Mouse (Mus musculus): Measurements from ENCODE around the gene Abca14.

The Abca14 gene

DNA sequence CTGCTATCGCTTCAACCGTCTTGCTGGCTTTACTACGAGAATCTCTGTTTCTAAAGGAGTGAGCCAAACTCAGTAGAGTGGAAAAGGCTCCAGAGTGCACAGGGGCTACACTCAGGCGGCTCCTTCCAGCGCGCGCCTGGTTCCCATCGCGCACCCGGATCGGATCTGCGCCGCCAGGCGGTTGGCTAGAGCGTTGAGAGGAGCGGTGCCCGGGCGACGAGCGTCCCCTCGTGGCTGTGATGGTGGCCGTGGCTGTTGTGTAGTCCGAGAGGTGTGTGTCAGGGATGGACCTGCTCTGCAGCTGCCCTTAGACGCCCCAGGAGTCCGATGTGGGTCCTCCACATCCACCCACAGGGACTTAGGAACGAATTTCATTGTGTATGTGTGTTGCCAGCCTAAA is at the start of gene Abca14:
Abca14 (plus strand) TSS at position 173 of the 400 bp plus-strand sequence.
- peak; percentile 83 for DNase-seq (ENCODE audit: low read depth, low spot score)

DNA sequence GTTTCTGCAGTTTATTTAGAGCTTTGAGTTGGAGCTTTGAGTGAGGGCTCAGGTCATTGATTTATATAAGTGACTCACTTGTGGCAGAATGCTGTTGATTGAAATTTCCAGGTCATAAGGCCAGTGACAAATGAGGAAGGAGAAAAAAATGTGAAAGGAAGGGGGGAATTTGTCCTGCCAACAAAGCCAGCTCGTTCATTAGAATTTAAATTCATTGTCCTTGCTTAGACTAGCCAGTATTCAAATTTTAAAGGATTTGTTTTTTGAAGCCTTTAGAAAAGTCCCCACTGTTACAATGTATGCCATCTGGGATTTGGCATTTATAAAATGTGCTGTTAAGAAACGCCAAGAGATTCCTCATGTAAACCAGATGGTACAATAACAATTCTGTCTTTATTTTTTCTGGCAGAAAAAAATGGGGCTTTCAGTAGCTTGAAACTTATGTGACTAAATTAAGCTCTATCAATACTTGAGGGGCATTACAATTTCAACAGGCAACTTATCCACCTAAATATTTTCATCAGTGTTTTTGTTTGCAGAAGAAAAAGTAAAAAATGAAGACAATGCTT is 46.8 kb upstream of the Abca14 start:
- peak; percentile 89 for DNase-seq (ENCODE audit: low read depth, low spot score)

DNA sequence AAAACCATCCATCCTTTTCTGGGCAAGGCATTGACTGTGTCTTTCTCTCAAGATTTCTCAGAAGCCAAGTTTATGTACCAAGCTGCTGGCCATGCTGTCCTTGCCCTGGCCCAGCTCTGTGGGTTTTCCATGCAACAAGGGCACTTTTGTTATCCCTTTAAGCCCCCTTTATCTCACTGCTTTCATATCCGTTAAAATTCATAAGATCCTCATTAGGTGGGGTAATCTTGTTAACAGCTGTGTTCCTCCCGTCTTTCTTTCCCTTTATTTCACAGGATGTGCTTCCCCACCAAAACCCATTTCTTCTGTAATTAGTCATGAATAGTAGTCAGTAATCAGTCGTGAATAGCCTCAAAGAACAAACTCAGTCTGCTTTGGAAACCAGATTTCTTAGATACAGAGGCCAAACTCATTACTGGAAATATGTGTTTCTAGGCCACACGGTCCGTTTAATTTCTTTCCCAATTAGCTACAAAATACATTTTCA is 46.1 kb upstream of the Abca14 start:
- peak; percentile 21 for DNase-seq (ENCODE audit: low read depth, low spot score)

DNA sequence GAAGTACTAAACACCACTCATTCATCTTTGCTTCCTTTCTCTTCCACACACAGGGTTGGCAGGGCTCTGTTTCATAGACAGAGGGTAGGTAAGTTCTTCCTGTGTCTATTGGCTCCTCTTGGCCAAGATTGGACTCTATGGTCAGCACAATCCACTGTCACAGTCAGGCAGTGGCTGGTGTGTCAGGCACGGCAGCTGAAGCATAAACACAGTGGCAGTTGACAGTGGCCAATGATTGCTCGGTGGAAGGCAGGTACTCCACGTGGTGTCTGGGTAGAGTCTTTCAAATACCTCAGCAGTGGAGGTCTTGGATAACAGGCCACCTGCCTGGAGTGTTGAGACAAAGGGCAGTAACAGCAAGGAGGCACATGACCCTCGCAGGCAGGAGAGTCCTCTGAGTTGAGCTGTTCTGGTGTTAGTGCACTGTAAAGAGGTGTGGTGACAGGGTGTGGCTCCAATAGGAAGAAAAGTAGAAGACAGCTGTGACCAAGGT is 45.6 kb upstream of the Abca14 start:
- DNase-seq (ENCODE audit: low read depth, low spot score): no peak

DNA sequence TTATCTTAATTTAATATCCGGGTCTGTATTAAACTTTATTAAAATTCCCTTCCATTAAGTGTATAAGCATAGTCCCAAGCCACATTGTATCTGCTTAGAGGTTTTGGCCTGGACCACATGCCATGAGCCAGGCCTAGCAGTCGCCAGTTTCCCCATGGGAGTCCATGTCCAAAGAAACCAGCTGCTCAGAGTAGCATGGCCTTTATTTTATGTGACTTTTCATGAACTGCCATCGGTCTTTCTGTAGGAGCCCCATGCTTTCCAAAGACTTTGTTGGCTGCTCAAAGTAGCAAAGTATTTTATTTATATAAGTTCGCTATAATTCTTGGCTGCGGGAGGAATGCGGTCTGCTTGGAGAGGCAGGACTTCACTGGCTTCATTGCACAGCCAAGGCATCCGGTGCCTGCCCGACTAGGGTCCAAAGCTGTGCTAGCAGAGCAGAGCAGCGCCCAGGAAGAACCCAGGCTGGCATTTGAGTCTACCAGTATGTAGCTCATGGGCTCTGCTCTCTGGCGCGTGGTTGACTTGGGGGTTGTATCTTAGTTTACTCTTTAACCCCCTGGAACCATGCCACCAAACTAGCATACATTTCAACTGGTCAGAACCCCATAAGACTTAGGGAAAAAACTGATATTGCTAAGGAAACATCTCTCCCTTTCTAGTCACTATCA is 40.0 kb upstream of the Abca14 start:
- no peak for DNase-seq (ENCODE audit: low read depth, low spot score)

DNA sequence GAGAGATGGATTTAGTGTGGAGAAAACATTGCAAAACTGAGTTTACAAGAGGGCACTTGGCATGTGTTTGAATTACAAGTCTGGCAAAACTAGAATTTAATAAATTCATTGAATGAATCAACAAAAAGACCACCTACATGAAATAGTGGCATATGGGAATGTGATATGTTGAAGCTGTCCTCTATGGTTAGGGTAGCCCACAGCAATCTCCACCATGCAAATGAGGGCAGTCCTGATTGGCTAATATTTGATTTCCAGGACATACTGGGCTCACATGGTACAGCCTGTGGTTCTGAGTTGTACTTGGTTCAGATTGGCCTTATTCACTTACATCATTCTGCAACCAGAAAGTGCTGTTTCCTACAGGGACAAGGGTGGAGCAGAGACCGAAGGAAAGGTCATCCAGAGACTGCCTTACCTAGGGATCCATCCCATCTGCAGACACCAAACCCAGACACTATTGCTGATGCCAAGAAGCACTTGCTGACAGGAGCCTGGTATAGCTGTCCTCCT is 31.5 kb upstream of the Abca14 start:
- DNase-seq (ENCODE audit: low read depth, low spot score): no peak

DNA sequence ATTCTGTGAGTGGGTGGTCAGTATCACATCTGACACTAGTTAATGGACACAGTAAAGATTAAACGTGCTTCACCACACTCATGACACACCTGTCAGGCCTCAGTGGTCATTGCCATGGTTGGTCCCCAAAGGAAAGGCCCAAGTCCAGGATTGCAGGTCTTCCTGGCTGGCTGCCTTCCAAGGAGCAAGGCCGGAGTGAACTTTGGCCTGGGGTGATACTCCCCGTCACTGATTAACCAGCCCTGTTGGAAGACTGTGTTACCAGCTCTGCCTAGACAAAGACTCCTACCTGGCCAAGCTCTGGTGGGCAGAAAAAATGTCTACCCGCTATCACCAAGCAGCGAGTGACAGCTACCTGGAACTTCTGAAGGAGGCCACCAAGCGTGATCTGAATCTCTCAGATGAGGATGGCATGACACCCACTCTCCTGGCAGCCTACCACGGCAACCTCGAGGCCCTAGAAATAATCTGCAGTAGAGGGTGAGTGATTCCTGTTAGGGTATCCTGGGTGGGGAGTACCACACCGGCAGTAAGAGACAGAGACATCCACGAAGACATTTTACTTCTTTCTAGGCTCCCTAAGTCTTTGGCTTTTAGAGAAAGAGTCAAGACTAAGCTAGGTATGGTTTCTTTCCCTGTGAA is 30.0 kb upstream of the Abca14 start, which contains the start of gene Anks4b:
Anks4b (plus strand) TSS at position 256 of the 642 bp plus-strand sequence.
- DNase-seq (ENCODE audit: low read depth, low spot score): no peak

DNA sequence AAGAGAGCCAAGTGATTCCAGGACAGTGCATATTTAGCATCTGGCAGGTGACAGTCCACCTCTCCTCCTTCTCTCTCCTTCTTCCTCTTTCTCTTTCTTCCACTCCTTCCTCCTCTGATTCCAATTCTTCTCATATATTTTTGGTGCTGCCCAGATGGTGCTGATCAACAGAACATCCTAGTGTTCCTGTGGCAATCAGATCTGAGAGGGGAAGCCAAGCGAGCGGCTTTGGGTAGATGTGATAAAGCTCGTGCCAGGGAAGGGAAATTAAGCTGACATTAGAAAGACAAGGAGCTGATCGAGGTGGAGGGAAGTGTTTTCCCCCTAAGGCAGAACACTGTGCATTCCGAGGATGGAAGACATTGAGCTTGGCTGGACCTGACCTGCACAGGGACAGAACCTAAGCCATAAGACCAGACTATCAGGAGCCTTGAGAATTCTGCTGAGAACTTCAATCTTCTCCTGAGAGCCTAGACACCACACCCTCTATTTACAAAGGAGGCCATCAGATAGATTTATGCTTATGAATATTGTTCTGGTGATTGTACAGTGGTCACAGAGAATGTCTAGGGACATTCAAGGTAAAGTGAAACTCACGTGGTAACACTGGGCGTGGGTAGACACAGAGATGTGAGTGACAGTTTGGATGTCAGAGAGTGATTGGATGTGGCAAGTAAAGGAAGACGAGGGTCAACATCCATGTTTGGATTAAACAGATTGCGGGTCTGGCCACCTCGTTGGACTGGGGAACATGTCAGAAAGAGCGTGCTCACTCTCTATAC is 28.8 kb upstream of the Abca14 start:
- DNase-seq (ENCODE audit: low read depth, low spot score): peak; percentile 62

DNA sequence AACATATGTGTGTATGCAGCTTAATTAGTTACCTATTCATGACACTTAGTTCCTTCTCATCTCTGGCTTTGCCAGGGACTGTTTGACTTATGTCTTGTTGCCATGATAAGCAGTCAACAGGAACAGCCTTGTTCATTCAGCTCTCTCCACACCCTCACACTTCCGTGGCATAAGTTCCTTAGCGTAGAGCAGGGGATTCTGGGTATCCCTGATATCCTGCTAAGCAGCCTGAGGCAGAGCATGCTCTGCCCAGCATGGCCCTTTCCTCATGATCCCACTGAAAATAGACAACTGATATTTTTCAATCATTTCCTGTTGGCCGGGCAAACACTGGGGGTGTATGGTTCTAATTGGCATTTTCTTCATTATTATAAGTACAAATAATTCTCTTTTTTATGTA is 26.1 kb upstream of the Abca14 start:
- DNase-seq (ENCODE audit: low read depth, low spot score): no peak

DNA sequence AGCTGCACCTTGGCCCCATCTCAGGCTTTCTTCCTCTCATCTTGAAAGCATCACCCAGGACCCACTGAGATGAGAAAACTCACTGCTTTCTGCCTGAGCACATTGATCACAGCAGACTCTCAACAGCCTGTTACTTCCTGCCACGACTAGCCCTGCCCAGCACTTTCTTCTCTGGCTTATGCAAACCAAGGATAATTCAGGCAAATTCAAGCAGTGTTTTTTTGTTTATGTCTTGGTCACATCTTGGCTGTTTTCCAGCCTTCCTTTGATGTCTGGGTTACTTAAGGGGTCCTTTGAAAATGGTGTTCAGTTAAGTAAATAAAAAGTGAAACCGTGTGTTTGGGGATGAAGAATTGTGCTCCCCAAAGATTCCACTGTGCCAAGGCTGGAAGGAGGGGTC is 24.8 kb upstream of the Abca14 start:
- no peak for DNase-seq (ENCODE audit: low read depth, low spot score)

DNA sequence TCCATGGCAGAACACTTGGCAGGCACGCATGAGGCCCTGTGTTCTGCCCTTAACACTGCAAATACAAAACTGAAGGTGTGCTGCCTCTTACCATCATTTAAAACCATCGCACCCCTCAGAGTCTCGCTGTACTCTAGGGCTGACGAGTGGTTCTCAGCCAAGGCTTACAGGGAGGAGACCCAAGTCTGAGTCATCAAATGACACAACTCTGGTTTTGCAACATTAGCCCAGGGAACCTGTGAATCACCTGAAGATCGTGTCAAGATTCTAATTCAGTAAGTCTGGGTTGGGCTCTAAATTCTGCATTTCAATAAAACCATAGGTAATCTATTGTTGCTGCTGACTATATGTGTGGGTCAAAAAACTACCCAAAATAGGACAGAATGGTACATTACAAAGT is 23.2 kb upstream of the Abca14 start:
- DNase-seq (ENCODE audit: low read depth, low spot score): peak; percentile 56

DNA sequence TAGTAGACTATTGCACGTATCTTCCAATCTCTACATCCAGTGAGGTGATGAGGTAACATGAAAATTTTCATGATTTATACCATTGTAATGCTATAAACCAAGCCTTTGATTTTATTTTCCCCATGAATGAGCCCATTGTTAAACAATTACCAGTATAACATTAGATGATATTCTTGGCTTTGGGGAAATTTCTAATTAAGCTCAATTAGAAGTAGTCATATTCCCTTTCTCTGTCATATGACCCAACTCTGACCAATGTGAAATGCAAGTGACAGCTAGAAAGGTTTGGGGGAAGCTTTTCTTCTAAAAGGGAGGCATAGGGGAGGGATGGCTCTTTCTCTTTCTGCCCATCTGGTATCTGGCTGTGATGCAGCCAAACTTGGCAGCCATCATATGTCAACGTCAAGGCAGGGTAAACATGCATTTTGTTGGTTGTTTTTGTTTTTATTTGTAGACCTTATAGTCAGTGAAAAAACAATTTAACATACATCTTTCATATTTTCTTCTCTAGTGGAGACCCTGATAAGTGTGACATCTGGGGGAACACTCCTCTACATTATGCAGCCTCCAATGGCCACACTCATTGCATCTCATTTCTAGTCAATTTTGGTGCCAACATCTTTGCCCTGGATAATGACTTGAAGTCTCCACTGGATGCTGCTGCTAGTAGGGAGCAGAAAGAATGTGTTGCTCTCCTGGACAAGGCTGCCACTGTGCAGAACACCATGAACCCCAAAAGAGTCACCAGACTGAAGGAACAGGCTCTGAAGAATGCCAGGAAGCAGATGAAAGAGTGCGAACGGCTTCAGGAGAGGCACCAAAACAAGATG is 22.1 kb upstream of the Abca14 start:
- DNase-seq (ENCODE audit: low read depth, low spot score): peak; percentile 19

DNA sequence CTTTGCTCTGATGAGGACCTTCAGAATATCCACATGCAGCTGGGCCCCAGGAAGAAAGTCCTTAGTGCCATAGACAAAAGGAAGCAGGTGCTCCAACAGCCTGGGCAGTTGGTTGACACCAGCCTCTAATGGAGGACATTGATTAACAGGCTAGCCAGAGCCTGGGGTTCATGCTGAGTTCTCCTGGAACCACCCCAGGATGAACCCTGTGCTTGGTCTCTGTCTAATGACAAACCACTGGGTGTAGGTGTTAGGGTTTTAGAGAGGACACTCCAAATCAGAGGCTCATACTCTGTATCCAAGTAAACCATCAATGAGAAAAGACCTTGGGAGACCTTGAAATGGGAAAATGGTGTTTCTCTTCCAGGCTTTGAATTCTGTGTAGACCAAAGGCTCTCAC is 20.9 kb upstream of the Abca14 start:
- DNase-seq (ENCODE audit: low read depth, low spot score): no peak

DNA sequence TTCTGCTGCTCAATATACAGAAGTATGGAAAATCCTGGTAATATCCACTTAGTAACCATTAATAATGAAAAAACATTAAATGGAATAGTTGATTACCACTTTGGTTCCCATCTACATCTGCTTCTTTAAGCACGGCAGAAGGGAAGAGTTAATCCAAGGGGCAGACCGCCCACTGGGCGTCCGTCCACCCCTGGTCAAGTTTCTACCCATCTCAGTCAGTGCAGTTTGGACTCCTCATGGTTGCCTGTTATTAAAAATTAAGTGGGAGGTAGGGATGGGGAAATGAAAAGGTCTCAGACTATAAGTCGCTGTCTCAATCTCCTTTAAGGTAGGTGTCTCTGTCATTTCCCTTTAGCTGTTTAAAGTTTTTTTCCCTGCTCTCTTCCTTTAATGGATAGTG is 14.8 kb upstream of the Abca14 start:
- no peak for DNase-seq (ENCODE audit: low read depth, low spot score)

DNA sequence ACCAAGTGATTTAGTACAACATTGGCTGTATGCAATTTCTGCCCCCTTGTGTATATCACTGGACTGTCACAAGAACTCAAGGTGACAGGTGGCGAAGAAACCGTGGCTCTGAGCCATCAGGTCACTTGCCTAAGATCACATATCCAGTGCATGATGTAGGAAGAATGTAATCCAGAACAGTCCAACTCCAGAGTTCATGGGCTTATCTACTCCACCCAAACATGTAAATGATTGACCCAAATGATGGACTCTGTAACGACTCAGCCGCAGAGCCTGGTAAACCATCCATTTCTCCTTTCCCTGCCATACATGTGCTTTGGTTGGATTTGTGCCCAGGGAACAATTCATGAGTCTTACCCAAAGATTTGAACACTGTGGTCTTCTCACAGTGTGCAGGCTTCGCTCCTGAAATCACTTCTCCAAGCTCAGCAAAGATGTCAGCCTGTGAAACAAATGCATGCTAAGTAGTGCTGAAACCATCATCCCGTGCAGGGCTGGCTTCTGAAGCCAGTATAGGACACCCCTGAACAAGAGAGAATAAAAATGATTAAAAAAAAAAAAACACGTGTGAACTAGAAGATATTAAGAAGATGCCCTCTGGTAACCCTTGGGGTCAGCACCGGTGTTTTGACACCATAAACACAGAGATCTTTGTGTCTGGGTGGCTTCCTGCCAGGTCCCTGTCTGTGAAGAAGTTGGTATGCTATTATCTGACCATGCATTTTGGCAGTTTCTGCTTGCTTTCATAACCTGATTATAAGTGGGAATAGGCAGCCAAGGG is 14.2 kb upstream of the Abca14 start:
- DNase-seq (ENCODE audit: low read depth, low spot score): no peak

DNA sequence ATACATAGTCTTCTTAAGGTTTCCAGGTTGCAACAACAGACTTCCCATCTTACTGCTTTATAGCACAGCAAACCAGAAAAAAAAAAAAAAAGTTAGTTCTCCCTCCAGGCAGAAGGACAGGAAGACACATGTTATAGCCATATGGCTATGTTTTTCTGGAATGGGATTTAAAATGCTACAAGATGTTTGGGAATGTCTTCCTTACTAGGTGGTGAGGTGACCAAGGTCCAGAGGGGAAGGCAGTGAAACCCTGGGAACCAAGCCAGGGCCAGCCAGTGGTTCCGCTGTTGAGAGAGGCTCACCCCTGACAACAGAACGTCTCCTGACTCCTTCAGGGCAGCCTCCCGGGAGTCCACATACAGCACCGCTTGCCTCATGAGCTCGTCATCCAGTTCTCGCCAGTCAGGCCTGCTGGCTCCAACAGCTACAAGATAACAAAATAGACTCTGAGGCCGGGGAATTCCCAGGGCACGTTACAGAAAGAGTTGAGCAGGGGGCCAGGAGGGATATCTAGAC is 13.6 kb upstream of the Abca14 start:
- peak; percentile 49 for DNase-seq (ENCODE audit: low read depth, low spot score)

DNA sequence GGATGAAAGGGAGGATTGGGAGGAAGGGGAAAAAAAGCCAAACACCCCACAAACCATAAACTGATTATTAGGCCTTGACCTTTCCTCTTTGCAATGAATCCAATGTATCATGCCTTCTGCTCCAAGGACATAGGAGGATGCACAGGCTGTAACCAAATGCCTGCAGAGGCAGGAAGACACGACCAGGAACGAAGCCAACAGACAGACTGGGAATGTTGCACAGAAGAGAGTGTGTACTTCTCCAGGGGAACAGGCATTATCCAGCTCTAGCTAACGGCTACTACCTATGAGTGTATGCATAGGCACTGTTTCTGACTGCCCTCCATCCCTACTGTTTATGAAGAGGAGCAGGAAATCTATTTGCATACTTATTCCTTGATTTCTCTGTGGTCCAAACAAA is 11.6 kb upstream of the Abca14 start:
- peak; percentile 75 for DNase-seq (ENCODE audit: low read depth, low spot score)

DNA sequence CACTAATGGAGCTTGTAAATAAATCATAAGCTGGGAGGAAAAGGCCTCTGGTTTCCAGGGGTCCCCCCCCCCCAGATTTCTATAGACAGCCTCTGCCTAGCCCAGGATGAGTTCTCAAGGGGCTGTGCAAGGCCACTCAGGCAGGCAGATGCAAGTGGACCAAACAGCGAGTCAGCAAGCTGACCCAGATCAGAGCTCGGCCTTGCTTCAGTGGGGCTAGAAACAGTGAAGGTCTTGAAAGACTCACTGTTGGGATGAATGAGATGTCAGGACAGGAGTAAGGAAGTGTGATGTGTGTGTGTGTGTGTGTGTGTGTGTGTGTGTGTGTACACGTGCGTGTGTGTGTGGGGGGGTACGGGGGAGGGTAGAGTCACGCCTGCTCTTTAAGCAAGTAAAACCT is 10.9 kb upstream of the Abca14 start:
- no peak for DNase-seq (ENCODE audit: low read depth, low spot score)

DNA sequence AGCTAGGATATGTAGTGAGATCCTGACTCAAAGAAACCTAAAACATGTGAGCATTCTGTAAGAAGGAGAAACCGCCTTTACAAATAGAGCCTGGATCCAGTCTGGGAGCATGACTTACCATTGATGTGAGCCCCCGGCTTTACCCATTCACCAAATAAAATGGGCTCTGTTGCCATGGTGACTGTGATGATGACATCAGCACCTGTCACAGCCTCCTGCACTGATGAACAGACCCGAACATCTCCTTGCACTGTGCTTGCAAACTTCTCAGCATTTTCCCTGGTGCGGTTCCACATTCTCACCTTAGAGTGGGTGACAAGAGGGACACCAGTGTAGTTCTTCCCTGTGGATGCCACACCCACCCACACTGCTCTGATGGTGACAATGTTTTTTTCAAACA is 8.6 kb upstream of the Abca14 start:
- DNase-seq (ENCODE audit: low read depth, low spot score): peak; percentile 41

DNA sequence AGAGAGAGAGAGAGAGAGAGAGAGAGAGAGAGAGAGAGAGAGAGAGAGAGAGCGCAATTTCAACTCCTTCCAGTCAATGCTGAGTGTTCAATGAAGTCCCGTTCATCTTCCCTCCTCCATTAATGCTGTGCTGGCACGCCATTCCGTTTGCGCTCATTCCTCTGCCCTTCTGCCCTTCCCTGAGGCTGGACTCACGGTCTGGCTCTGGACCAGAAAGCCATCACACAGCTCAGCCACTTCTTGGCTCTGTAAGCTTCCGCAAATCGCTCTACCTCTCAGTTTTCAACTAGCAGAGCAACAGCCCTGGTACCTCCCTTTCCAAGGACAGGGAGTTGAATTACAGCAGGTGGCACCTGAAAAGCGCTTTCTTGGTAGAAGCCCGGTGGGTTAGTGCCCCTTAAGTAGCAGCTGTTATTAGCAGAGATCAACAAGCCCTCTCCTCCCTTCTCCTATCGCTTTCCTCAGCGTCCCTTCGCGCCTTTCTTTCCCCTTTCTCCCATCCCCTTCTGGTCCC is 2.5 kb upstream of the Abca14 start:
- peak; percentile 35 for DNase-seq (ENCODE audit: low read depth, low spot score)
